In genomic region chr1:152130029-152130727, GRCm38 (mm10) we compare ENCODE assay signal across 9 mouse cellular contexts. TPM values are rescaled to one million over a fixed set of nuclear protein-coding genes. Genes with fewer than 3 reads are reported as not detected.
DNase-seq lines count a peak whose midpoint lies in the region; ATAC-seq and TF ChIP-seq lines count a peak whose summit lies in the region.
"Had no signal": no experiment of that assay in that cellular context is flagged by ENCODE, and none has a peak within 500 bp of the region (broad histone marks: within the 10 kb centered on the region; RNA-seq: fewer than 3 reads in every experiment).

No protein-coding gene starts in this region.

- intact Hi-C loops in heart, postnatal 10 days (cut with DNase I) = no loop called here
- intact Hi-C loops in left cerebral cortex, postnatal 25 days (cut with DNase I) = no loop called here

- H3K27ac ChIP-seq in hindbrain, embryonic 13.5 days = no peak overlapping the region
- H3K27ac ChIP-seq in hindbrain, embryonic 11.5 days (ENCODE audit: low read depth, low read length) = no peak overlapping the region
- H3K27ac ChIP-seq in embryonic facial prominence, embryonic 14.5 days (replicated peaks; ENCODE audit: low read depth, low read length) = no peak overlapping the region
- H3K27ac ChIP-seq: liver, embryonic 13.5 days had no signal

- CTCF ChIA-PET in Patski (lab: Charles Lee) = interaction anchor here (0.9 to 1.1 kb wide), 2 partner anchors 10 to 23 kb away, joined by 3 to 4 read pairs; no protein-coding TSS in a partner anchor

- ATAC-seq in hindbrain, embryonic 13.5 days (ENCODE audit: low FRiP score) = peak; percentile 57
- ATAC-seq in hindbrain, embryonic 11.5 days (ENCODE audit: low FRiP score) = no peak
- no peak for ATAC-seq in Patski
- peak; percentile 76 for ATAC-seq in embryonic facial prominence, embryonic 14.5 days (ENCODE audit: low read depth)

- TF ChIP-seq CTCF in Patski (IDR thresholded peaks at IDR 0.05) = no peak

- no peaks in the 10 kb centered on the region for H3K9me3 ChIP-seq in hindbrain, embryonic 13.5 days
- no peaks in the 10 kb centered on the region for H3K9me3 ChIP-seq in hindbrain, embryonic 11.5 days (ENCODE audit: control insufficient read depth, low read length)
- H3K9me3 ChIP-seq in embryonic facial prominence, embryonic 14.5 days (ENCODE audit: control insufficient read depth, low read length) = no peaks in the 10 kb centered on the region
- H3K9me3 ChIP-seq: liver, embryonic 13.5 days had no signal

- peak overlapping the region; percentile 6; the same call in 1 of the 2 replicates for H3K4me2 ChIP-seq in hindbrain, embryonic 13.5 days
- H3K4me2 ChIP-seq in hindbrain, embryonic 11.5 days (replicated peaks; ENCODE audit: low read depth, low read length) = no peak overlapping the region
- peak overlapping the region; percentile 20; the same call in 1 of the 2 replicates for H3K4me2 ChIP-seq in embryonic facial prominence, embryonic 14.5 days (ENCODE audit: low read depth, low read length)
- H3K4me2 ChIP-seq: liver, embryonic 13.5 days had no signal

- no peaks in the 10 kb centered on the region for H3K36me3 ChIP-seq in hindbrain, embryonic 13.5 days
- H3K36me3 ChIP-seq in hindbrain, embryonic 11.5 days (ENCODE audit: control insufficient read depth, insufficient read depth, low read length) = no peaks in the 10 kb centered on the region
- no peaks in the 10 kb centered on the region for H3K36me3 ChIP-seq in embryonic facial prominence, embryonic 14.5 days (ENCODE audit: control insufficient read depth, insufficient read depth, low read length)
- H3K36me3 ChIP-seq: liver, embryonic 13.5 days had no signal

- no peak for DNase-seq in hindbrain, embryonic 11.5 days (ENCODE audit: low spot score)
- peak; percentile 25 for DNase-seq in Patski (ENCODE audit: low read depth, low spot score)
- peak; percentile 89 for DNase-seq in embryonic facial prominence, embryonic 14.5 days (ENCODE audit: low spot score)
- peak; percentile 78 to 81 for DNase-seq in heart, postnatal 10 days
- peak; percentile 18 to 23 for DNase-seq in left cerebral cortex, postnatal 25 days (ENCODE audit: low spot score in 2 of 2)
- DNase-seq in spleen, postnatal 10 days (ENCODE audit: low spot score in 2 of 2) = no peak
- DNase-seq in spleen, adult 12 weeks (ENCODE audit: low spot score) = no peak
- DNase-seq: liver, embryonic 13.5 days had no signal

- no peak overlapping the region for H3K9ac ChIP-seq in hindbrain, embryonic 13.5 days
- H3K9ac ChIP-seq in hindbrain, embryonic 11.5 days (ENCODE audit: low read depth, low read length) = no peak overlapping the region
- no peak overlapping the region for H3K9ac ChIP-seq in embryonic facial prominence, embryonic 14.5 days (ENCODE audit: low read depth, low read length)
- H3K9ac ChIP-seq: liver, embryonic 13.5 days had no signal

- H3K4me1 ChIP-seq in hindbrain, embryonic 13.5 days (replicated peaks) = peaks cover 9% of the 10 kb centered on the region
- no peaks in the 10 kb centered on the region for H3K4me1 ChIP-seq in hindbrain, embryonic 11.5 days (replicated peaks; ENCODE audit: control insufficient read depth, insufficient read depth, low read length)
- H3K4me1 ChIP-seq in embryonic facial prominence, embryonic 14.5 days (ENCODE audit: control insufficient read depth, insufficient read depth, low read length) = no peaks in the 10 kb centered on the region
- H3K4me1 ChIP-seq: liver, embryonic 13.5 days had no signal

- H3K4me3 ChIP-seq in hindbrain, embryonic 13.5 days = no peak overlapping the region
- no peak overlapping the region for H3K4me3 ChIP-seq in hindbrain, embryonic 11.5 days (ENCODE audit: low read depth, low read length)
- no peak overlapping the region for H3K4me3 ChIP-seq in embryonic facial prominence, embryonic 14.5 days (ENCODE audit: low read depth, low read length)
- H3K4me3 ChIP-seq: liver, embryonic 13.5 days had no signal

- in situ Hi-C loops in Patski (cut with MboI; ENCODE audit: low pct_unique_long_range_greater_than_20kb) = no loop called here

- POLR2A ChIA-PET in Patski (lab: Charles Lee) = interaction anchor here (0.6 to 1.5 kb wide), 2 partner anchors 14 to 19 kb away, joined by 3 read pairs; no protein-coding TSS in a partner anchor

- WGBS in hindbrain, embryonic 13.5 days = 62% methylated on average over 14 of the region's 15 CpGs
- 75% methylated on average over 15 of the region's 15 CpGs for WGBS in hindbrain, embryonic 11.5 days
- 70% methylated on average over 14 of the region's 15 CpGs for WGBS in embryonic facial prominence, embryonic 14.5 days

- H3K27me3 ChIP-seq in hindbrain, embryonic 13.5 days = no peaks in the 10 kb centered on the region
- H3K27me3 ChIP-seq in hindbrain, embryonic 11.5 days (ENCODE audit: control insufficient read depth, insufficient read depth, low read length) = no peaks in the 10 kb centered on the region
- H3K27me3 ChIP-seq in Patski = no peaks in the 10 kb centered on the region
- no peaks in the 10 kb centered on the region for H3K27me3 ChIP-seq in embryonic facial prominence, embryonic 14.5 days (replicated peaks; ENCODE audit: control insufficient read depth, insufficient read depth, low read length)
- H3K27me3 ChIP-seq: liver, embryonic 13.5 days had no signal

RNA-seq across cellular contexts. Expression of gene 1700025G04Rik, which starts 40.3 kb away (rescaled TPM):
- polyA plus RNA-seq in hindbrain, embryonic 13.5 days (2015; fragmentation: Nextera tagmentation; extraction: Ambion mirVana) = 41.0 and 41.7 TPM in 2 replicates
- 46.1 and 52.7 TPM in 2 replicates for polyA plus RNA-seq in hindbrain, embryonic 11.5 days (2014; fragmentation: Nextera tagmentation; extraction: Ambion mirVana)
- polyA plus RNA-seq in Patski (2021) = 56.7 TPM
- 35.5 and 37.0 TPM in 2 replicates for polyA plus RNA-seq in embryonic facial prominence, embryonic 14.5 days (2014; fragmentation: Nextera tagmentation; extraction: Ambion mirVana)
- 10 to 100 TPM; 56.4 to 60.5 TPM for total RNA-seq in heart, postnatal 10 days (2021)
- 10 to 100 TPM; 75.9 to 85.4 TPM for total RNA-seq in left cerebral cortex, postnatal 25 days (2021)

Comparison
In these comparisons a context has a peak if more than half of its experiments do, and no peak if none do; other contexts are left out.
1. ATAC-seq: peak in hindbrain, embryonic 13.5 days (single experiment) and embryonic facial prominence, embryonic 14.5 days (single experiment); none in hindbrain, embryonic 11.5 days (single experiment) and Patski (single experiment).
2. DNase-seq: peak in Patski (single experiment), embryonic facial prominence, embryonic 14.5 days (single experiment), heart, postnatal 10 days (2 of 2) and left cerebral cortex, postnatal 25 days (2 of 2); none in hindbrain, embryonic 11.5 days (single experiment), spleen, postnatal 10 days (0 of 2) and spleen, adult 12 weeks (single experiment).